Mouse (Mus musculus) midbrain, embryonic 16.5 days (tissue): ENCODE measurements around the gene Tbx1. TPM values are rescaled to one million over a fixed set of nuclear protein-coding genes. Genes with fewer than 3 reads are reported as not detected.
A peak's percentile ranks its signal among the peaks of the same experiment; 100 is the strongest.

Experiments used
- ATAC-seq: fragments of 200-750 bp; cut with Nextera tagmentation; 2 replicates; pipeline ENCODE4 v1.8.0; 2017; ENCODE audit warnings: moderate TSS enrichment
- H3K27ac ChIP-seq: fragments of 300-500 bp; sonication (generic); 2 replicates; pipeline ENCODE4 v1.5.1; 2014; ENCODE audit warnings: mild to moderate bottlenecking, low read length, mixed read lengths
- H3K27me3 ChIP-seq: fragments of 300-500 bp; sonication (generic); 2 replicates; pipeline ENCODE4 v1.6.1; 2014; ENCODE audit warnings: low read depth, low read length, mixed read lengths; ENCODE audit not compliant: control insufficient read depth, insufficient read depth
- H3K36me3 ChIP-seq: fragments of 300-500 bp; sonication (generic); 2 replicates; pipeline ENCODE4 v1.6.1; 2014; ENCODE audit warnings: mild to moderate bottlenecking, low read length, moderate library complexity, mixed read lengths; ENCODE audit not compliant: control insufficient read depth, insufficient read depth
- H3K4me1 ChIP-seq: fragments of 300-500 bp; sonication (generic); 2 replicates; pipeline ENCODE4 v1.6.1; 2014; ENCODE audit warnings: mild to moderate bottlenecking, low read length, mixed read lengths; ENCODE audit not compliant: control insufficient read depth, insufficient read depth
- H3K4me2 ChIP-seq: fragments of 300-500 bp; sonication (generic); 2 replicates; pipeline ENCODE4 v1.6.1; 2014; ENCODE audit warnings: mild to moderate bottlenecking, low read length, mixed read lengths
- H3K4me3 ChIP-seq: fragments of 300-500 bp; sonication (generic); 2 replicates; pipeline ENCODE4 v1.5.1; 2014; ENCODE audit warnings: low read depth, mild to moderate bottlenecking, low read length, moderate library complexity, mixed read lengths
- H3K9ac ChIP-seq: fragments of 300-500 bp; sonication (generic); 2 replicates; pipeline ENCODE4 v1.6.1; 2014; ENCODE audit warnings: low read depth, low read length, mixed read lengths
- H3K9me3 ChIP-seq: fragments of 300-500 bp; sonication (generic); replicated peaks from 2 replicates; pipeline ENCODE4 v1.6.1; 2014; ENCODE audit warnings: mild to moderate bottlenecking, low read length, mixed read lengths; ENCODE audit not compliant: control insufficient read depth, poor library complexity, severe bottlenecking
- WGBS: fragments of 180-500 bp; shearing (Covaris S2); extraction: QIAGEN DNeasy Blood & Tissue Kit; methylation state at CpG from one replicate; pipeline ENCODE4 v1.1.7; 2014; 5-methylcytosine and 5-hydroxymethylcytosine counted together
- polyA plus RNA-seq: library from polyadenylated mRNA; unstranded; fragments of >200 nt; fragmentation: Nextera tagmentation; extraction: Ambion mirVana; gene quantifications from 2 replicates; pipeline ENCODE4 v1.2.1, GENCODE M21; 2015

The Tbx1 gene
- polyA plus RNA-seq, 1 experiment from 2014 or later, result 0.33 TPM

- Histone ChIP-seq H3K9me3 (no peaks in the 10 kb centered on the region), H3K36me3 (no peaks in the 10 kb centered on the region), H3K27me3 (peaks cover 79% of the 10 kb centered on the region), H3K27ac (no peak overlapping the region), H3K4me3 (peak overlapping the region; percentile 35), H3K4me1 (peaks cover 29% of the 10 kb centered on the region), H3K9ac (peak overlapping the region; percentile 11; the same call in 1 of the 2 replicates), H3K4me2 (peak overlapping the region; percentile 58)
- ATAC-seq, result no peak
- 1% methylated on average over 66 of the region's 83 CpGs for WGBS
These were observed 4.2 kb downstream of the Tbx1 start for GRCm38 (mm10) chr16:18586076-18586905.

DNA sequence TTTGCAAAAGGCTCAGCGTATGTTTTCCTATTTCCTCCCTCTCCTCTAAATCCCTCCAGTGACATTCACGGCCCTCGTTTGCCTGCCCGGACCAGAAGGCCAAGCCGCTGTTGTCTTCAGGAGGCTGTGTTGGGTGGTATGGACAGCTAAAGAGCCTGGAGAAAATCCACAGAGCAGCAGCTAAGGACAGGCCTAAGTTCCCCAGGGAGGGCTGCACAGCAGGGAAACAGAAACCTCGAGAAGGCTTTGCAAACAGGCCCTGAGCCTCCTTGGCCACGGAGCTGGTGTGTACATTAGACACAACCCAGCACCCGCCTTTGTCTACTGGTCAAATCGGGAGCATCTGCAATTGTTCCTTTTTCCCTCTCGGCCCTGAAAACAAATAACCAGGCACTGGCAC is 4.8 kb downstream of the Tbx1 start:
- Histone ChIP-seq H3K4me3 (no peak overlapping the region), H3K4me1 (peaks cover 28% of the 10 kb centered on the region), H3K27me3 (peaks cover 79% of the 10 kb centered on the region), H3K4me2 (no peak overlapping the region), H3K36me3 (no peaks in the 10 kb centered on the region), H3K27ac (no peak overlapping the region), H3K9ac (no peak overlapping the region), H3K9me3 (no peaks in the 10 kb centered on the region)
- no peak for ATAC-seq
- WGBS, result 4% methylated on average over 10 of the region's 10 CpGs

GRCm38 (mm10) chr16:18584901-18585510 is 5.5 kb downstream of the Tbx1 start:
- peaks cover 79% of the 10 kb centered on the region for H3K27me3 ChIP-seq
- WGBS, result 11% methylated on average over 10 of the region's 10 CpGs
- H3K4me3 ChIP-seq, result no peak overlapping the region
- H3K4me2 ChIP-seq, result no peak overlapping the region
- no peaks in the 10 kb centered on the region for H3K36me3 ChIP-seq
- no peak overlapping the region for H3K9ac ChIP-seq
- peaks cover 23% of the 10 kb centered on the region for H3K4me1 ChIP-seq
- H3K9me3 ChIP-seq, result no peaks in the 10 kb centered on the region
- H3K27ac ChIP-seq, result no peak overlapping the region
- ATAC-seq, result no peak

DNA sequence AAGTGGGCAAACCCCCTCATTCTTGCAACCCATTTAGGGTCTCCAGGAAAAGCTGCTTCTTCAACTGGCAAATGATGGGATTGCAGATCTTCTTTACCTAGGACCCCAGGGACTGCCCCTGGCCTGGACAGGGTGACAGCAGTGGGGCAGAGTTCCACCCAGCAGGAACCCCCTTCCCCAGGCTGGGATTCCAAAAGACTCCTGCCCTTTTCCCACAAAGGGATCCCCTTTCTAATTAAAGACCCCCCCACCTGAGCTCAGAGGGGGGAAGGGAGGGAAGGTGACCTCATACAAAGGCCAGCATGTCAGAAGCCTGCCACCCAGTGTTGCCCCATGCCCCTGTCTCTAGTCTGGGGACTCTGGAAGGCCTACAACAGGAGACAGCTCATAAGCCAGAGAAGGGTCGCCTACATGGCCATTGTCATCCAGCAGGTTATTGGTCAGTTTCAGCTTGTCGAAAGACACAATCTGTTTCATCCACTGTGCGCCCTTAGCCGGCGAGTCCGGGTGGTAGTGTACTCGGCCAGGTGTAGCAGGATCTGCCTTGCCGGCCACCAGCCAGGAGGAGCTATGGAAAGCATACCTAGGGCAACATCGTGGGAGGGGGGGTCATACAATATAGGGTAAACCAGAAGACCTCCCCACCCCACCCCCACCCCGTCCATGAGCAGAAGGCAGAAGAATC is 6.7 kb downstream of the Tbx1 start:
- peaks cover 76% of the 10 kb centered on the region for H3K27me3 ChIP-seq
- ATAC-seq, result no peak
- no peaks in the 10 kb centered on the region for H3K36me3 ChIP-seq
- 6% methylated on average over 10 of the region's 10 CpGs for WGBS
- H3K4me2 ChIP-seq, result no peak overlapping the region
- peaks cover 23% of the 10 kb centered on the region for H3K4me1 ChIP-seq
- no peak overlapping the region for H3K4me3 ChIP-seq
- H3K9ac ChIP-seq, result no peak overlapping the region
- no peaks in the 10 kb centered on the region for H3K9me3 ChIP-seq
- H3K27ac ChIP-seq, result no peak overlapping the region

GRCm38 (mm10) chr16:18583169-18583568 is 7.3 kb downstream of the Tbx1 start:
- no peak overlapping the region for H3K27ac ChIP-seq
- no peak for ATAC-seq
- peaks cover 76% of the 10 kb centered on the region for H3K27me3 ChIP-seq
- 11% methylated on average over 10 of the region's 10 CpGs for WGBS
- H3K4me2 ChIP-seq, result no peak overlapping the region
- H3K9me3 ChIP-seq, result no peaks in the 10 kb centered on the region
- H3K4me1 ChIP-seq, result peaks cover 22% of the 10 kb centered on the region
- H3K9ac ChIP-seq, result no peak overlapping the region
- no peaks in the 10 kb centered on the region for H3K36me3 ChIP-seq
- H3K4me3 ChIP-seq, result no peak overlapping the region

- Histone ChIP-seq H3K9me3 (no peaks in the 10 kb centered on the region), H3K4me3 (peak overlapping the region; percentile 38), H3K27ac (no peak overlapping the region), H3K9ac (0 out of 2 replicates have a peak overlapping the region, but pooled peaks have one; percentile 46), H3K4me2 (peak overlapping the region; percentile 55), H3K27me3 (peaks cover 73% of the 10 kb centered on the region), H3K36me3 (no peaks in the 10 kb centered on the region), H3K4me1 (peaks cover 21% of the 10 kb centered on the region)
- 1% methylated on average over 64 of the region's 67 CpGs for WGBS
- 0 out of 2 replicates have a peak, but pooled peaks have one; percentile 10 for ATAC-seq
These were observed 7.9 kb downstream of the Tbx1 start for GRCm38 (mm10) chr16:18582426-18583148.

DNA sequence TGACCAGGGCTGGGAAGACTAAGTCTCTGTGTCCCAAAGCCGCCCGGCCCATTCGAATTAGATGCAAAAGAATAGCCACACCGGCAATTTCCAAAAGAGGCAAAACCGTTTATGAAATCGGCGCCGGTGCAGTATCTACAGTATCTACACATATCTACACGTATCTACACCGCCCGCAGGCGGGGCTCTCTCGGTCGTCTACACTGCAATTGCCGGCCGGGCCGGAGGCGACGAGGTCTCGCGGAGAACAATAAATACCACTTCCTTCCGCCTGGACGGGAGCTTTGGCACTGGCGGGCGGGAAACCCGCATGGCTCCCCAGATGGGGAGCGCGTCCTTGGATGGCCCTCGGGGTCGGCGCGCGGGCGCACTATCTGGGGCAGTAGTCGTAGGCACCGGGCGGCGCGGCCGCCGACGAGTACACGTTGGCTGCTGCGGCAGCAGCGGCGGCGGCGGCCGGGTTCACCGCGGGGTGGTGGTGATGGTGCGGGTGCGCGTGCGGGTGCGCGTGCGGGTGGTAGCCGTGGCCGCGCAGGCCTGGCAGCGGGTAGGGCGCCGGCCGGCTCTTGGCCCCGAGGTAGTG is 8.8 kb downstream of the Tbx1 start:
- peak; percentile 43 for ATAC-seq
- Histone ChIP-seq H3K4me1 (peaks cover 16% of the 10 kb centered on the region), H3K27ac (no peak overlapping the region), H3K9ac (0 out of 2 replicates have a peak overlapping the region, but pooled peaks have one; percentile 46), H3K36me3 (no peaks in the 10 kb centered on the region), H3K9me3 (no peaks in the 10 kb centered on the region), H3K4me2 (peak overlapping the region; percentile 55), H3K4me3 (peak overlapping the region; percentile 38), H3K27me3 (peaks cover 73% of the 10 kb centered on the region)
- WGBS, result 1% methylated on average over 43 of the region's 66 CpGs

DNA sequence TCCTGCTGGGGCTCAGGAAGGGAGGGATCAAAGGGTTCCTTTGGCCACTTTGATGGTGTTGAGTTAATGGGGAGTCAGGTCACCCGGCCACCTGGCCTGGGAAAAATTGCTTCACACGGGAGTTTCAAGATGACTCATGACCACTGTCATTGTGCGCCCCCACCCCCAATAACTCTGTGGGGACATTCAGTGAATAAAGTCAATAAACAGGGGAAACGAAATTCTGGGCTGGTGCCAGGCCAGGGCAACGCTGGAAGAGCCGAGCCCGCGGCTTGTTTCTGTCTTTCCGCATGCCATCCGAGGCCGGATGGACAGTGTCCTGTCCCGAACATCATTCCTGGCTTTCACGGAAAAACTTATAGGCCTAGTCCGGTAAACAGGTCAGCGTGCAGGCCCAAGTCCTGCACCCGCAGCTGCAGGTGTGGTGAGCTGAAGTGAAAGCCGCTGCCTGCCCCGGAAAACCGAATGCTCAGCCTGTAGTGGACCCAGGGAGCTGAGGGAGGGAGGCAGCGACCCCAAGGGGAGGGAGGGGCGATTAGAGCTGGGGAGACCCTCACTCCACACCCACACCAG is 9.3 kb downstream of the Tbx1 start:
- peaks cover 73% of the 10 kb centered on the region for H3K27me3 ChIP-seq
- ATAC-seq, result no peak
- peak overlapping the region; percentile 55 for H3K4me2 ChIP-seq
- no peaks in the 10 kb centered on the region for H3K36me3 ChIP-seq
- H3K4me1 ChIP-seq, result peaks cover 11% of the 10 kb centered on the region
- H3K9ac ChIP-seq, result no peak overlapping the region
- H3K9me3 ChIP-seq, result no peaks in the 10 kb centered on the region
- WGBS, result 4% methylated on average over 21 of the region's 21 CpGs
- H3K27ac ChIP-seq, result no peak overlapping the region
- peak overlapping the region; percentile 38 for H3K4me3 ChIP-seq
